Mouse (Mus musculus): ENCODE results near the gene C1ql4.
A peak's percentile ranks its signal among the peaks of the same experiment; 100 is the strongest.

C1ql4 gene

GRCm38 (mm10) chr15:99087253-99088075 lies at the start of gene C1ql4:
Gene C1ql4, minus strand, starts transcription at chr15:99087817.
- peak; percentile 74 for DNase-seq (ENCODE audit: low read depth, low spot score)

- DNase-seq (ENCODE audit: low read depth, low spot score) = peak; percentile 68
Observed at GRCm38 (mm10) chr15:99129956-99130910, 42.6 kb upstream of the C1ql4 start.

- no peak for DNase-seq (ENCODE audit: low read depth, low spot score)
Observed at GRCm38 (mm10) chr15:99129441-99129840, 41.8 kb upstream of the C1ql4 start.

DNA sequence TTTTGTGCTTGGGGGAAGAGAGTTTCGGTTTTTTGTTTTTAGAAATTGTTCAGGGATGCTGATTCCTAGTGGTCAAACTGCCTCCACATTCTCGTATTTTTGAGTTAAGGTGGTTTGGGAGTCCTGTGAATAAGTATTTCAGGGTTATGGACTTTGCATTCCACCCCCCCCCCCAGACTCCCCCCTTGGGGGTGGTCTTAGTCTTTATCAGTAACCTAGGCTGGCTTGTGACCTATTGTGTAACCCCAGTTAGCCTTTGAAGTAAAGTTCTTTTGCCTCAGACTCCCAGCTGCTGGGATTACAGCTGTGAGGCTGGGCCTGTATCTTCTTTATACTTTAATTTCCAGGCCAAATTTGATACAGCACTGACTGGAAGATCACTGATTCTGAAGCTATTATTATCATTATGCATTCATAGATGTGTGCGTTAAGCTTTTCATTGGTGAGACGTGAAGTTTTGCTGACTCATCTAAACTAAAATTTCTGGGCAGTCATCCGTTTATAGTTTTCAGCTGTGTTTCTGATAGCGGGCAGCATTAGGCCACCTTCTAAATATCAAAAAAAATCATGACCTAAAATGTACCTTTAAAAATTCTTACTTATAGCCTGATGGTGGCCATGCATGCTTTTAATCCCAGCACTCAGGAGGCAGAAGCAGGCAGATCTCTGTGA lies 40.4 kb upstream of the C1ql4 start:
- DNase-seq (ENCODE audit: low read depth, low spot score) = no peak

DNA sequence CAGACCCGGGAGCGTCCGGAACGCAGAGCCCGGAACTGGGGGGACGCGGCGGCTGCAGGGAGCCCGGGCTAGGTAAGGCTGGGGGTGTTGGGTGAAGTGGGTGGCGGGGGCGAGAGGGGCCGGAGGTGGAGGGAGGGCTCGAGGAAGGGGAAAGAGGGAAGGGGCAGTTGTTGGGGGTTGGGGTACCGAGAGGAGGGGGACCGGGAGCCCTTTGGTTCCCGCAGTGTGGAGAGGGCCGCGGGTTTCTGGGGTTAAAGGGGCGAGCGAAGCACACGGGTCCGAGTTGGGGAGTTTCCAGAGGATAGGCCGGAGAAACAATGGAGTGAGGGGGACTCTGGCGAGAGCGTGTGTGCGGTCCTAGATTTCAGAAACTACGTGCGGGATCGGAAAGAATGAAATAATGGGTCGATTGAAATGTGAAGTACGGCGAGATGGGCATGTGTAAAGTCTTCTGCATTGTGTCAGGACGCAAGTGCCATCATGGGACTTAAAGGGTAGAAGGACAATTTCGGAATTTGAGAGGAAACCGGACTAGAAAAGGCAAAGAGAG lies 39.3 kb upstream of the C1ql4 start:
- DNase-seq (ENCODE audit: low read depth, low spot score) = peak; percentile 48

DNA sequence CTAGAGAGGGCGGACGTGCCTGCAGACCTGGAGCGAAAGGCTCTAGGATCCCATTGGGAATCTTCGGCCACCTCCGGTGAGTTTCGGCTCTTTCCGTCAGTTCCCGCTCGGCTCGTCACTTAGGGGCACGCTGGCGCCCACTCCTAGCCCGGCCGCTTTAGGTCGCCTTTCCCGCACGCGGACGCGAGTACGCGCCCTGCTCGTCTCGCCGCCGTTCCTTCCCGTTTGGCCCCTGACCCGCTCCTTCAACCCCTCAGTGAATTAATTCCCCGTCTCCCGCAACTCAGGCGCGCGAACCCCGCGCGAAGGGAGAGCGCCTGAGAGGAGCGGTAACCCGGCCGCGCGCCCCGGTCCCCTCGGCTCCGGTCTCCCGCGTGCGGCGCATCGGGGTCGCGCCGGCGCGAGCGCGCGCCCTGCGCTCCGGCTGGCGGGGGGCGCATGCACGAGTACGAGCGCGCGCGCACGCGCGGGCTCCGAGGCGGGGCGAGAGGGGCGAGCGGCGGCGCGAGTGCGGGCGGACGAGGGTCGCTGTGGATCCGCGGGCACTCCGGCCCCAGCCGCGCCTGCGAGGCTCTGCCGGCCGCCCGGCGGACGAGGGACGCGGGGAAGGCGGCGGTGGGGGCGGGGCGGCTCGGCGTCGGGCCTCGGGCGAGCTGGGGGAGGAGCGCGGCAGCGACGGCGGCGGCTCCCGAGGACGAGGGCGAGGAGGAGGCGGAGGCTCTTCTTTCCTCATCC lies 38.6 kb upstream of the C1ql4 start:
- peak; percentile 89 for DNase-seq (ENCODE audit: low read depth, low spot score)

- DNase-seq (ENCODE audit: low read depth, low spot score) = no peak
Observed at GRCm38 (mm10) chr15:99125711-99126080, 38.1 kb upstream of the C1ql4 start, which contains the start of gene Spats2. Gene Spats2, plus strand, starts transcription at chr15:99125916.

DNA sequence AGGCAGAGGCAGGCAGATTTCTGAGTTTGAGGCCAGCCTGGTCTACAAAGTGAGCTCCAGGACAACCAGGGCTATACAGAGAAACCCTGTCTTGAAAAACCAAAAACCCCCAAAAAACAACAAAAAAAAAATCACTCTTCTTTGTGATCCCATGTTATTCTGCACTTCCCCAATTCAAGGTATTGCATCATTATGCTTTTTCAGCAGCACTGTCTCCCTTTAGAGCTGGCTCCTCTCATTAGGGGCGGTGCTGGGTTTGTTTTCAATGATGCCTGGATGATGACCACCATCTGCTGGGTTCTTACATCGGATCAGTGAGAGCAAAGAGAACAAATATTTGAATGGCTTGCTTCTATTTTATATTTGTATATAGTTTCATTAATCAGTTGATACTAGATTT lies 35.0 kb upstream of the C1ql4 start:
- no peak for DNase-seq (ENCODE audit: low read depth, low spot score)

DNA sequence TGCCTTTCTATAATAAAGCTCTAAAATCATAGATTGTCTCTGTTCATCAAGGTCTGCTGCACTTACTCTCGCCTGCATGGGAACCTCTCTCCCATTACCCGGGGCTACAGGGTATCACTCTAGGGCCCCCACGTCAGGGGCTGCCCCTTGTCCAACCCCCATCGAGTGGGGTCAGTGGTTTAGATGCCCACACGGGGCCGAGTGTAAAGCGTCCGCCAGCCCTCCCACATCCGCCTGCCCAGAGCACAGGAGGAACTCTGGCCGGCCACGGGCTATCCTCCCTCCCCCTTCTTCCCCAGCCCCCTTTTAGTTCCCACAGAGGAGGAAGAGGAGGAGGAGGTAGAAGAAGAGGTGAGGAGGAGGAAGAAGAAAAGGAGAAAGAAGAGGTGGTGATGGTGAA lies 33.2 kb upstream of the C1ql4 start:
- DNase-seq (ENCODE audit: low read depth, low spot score) = no peak

DNA sequence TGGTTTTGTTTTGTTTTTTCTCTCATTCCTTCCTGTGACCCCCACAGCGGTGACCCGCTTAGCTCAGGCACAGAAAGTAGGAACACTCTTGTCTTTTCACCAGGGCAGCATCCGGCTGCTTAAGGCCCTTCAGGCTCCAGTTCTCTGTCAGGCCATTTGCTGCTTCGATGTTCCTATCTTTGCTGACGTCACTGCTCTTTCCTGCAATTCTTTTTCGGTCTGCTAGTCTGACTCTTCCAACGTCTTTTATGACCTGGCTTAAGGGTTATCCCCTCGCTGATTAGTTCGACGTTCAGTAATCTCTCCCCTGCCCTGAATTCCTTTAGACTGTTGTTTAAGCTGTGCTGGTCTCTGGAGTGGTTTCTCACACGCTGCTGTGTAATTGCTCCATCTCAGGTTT lies 28.9 kb upstream of the C1ql4 start:
- no peak for DNase-seq (ENCODE audit: low read depth, low spot score)

- no peak for DNase-seq (ENCODE audit: low read depth, low spot score)
Observed at GRCm38 (mm10) chr15:99115065-99115423, 27.4 kb upstream of the C1ql4 start.

DNA sequence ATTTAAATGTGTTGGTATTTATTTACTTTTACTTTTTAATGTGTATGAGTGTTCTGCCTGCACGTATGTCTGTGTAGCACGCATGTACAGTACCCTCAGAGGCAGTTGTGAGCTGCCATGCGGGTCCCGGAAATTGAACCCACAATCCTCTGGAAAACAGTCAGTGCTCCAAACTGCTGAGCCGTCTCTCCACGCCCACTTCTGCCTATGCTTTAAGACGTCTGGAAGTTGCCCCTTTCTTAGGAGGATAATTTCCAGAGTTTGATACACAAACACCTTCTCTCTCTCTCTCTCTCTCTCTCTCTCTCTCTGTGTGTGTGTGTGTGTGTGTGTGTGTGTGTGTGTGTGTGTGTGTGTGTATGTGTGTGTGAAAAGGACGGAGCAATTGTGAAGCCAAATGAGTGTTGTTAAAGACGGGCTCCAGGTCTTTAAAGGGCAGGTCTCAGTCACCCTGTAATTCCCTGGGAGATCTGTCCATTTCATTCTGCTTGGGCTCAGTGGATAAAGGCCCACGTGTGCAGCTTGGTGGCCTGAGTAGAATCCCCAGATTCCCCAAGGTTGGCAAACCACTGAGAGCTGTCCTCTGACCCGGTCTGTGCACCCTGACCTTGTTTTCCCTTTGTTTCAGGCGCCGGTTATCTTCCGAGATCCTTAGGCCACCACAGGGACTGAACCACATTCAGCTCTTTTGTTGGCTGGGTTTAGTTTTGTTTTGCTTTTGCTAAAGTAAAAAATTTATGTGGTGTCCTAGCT lies 26.9 kb upstream of the C1ql4 start:
- DNase-seq (ENCODE audit: low read depth, low spot score) = peak; percentile 69

DNA sequence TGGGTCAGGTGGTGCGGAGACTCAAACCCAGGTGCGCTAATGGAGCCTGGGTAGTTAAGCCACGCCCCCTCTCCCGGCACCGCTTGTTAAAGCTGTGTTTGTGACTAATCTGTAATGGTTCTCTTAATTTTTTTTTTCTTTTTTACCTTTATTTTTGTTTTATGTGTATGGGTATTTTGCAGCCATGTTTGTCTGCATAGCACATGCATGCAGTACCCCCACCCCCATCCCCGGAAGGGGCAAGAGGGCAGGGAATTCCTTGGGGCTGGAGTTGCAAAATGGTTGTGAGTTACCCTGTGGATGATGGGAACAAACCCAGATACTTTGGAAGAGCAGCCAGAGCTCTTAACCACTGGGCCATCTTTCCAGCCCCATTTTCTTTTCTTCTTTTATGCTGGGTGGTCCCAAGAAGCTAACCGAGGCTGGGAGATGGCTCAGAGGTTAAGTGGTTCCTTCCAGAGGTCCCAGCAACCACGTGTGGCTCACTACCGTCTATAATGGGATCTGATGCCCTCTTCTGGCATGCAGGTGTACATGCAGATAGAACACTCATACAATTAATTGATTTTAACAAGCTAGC lies 25.9 kb upstream of the C1ql4 start:
- DNase-seq (ENCODE audit: low read depth, low spot score) = peak; percentile 92

GRCm38 (mm10) chr15:99112843-99113395 lies 25.3 kb upstream of the C1ql4 start:
- DNase-seq (ENCODE audit: low read depth, low spot score) = no peak

DNA sequence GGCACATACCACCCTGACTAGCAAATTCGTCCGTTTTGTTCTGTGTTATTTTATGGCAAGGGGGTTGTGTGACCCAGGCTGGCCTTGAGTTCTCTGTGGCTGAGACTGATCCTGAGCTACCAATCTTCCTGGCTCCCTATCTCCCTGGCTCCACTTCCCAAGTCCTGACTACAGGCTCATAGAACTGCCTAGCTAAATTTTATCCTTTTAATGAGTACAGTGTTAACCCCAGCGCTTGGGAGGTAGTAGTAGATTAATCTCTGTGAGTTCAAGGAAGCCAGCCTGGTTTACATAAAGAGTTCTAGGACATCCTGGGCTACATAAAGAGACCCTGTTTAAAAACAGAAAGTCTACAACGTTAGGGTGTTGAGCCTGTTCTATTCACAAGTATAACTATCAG lies 24.2 kb upstream of the C1ql4 start:
- DNase-seq (ENCODE audit: low read depth, low spot score) = no peak

- no peak for DNase-seq (ENCODE audit: low read depth, low spot score)
Observed at GRCm38 (mm10) chr15:99111139-99111538, 23.5 kb upstream of the C1ql4 start.

DNA sequence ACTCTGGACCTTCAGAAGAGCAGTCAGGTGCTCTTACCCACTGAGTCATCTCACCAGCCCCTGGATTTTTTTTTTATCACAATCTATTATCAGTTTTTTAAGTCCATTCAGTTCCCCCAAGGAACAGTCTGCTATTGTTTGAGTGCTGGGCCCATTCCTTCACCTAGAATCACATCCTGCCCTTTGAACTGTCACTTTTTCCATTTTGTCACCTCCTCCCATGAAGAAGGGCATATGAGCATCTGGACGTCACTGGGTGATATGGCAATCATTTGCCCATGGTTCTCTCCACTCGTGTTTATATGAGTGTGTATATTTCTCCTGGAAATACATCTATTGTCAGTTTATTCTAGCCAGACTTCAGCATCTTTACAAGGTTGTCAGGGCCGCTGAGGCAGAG lies 20.2 kb upstream of the C1ql4 start:
- no peak for DNase-seq (ENCODE audit: low read depth, low spot score)

GRCm38 (mm10) chr15:99105238-99105637 lies 17.6 kb upstream of the C1ql4 start:
- DNase-seq (ENCODE audit: low read depth, low spot score) = no peak

DNA sequence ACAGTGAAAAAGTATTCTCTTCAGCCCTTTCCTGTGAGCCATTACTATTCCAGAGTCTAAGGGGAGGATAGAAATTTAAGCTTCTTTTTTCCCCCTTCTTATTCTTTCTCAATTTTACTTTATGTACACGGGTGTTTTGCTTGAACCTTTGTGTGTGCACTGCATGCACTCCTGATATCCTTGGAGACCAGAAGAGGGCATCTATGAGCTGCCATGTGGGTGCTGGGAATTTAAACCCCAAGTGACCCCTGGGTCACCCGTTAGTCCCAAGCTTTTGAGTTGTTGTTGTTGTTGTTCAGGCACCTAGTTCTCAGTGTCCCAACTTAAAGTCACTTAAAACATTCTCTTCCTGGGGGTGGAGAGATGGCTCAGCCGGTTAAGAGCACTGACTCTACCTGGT lies 12.4 kb upstream of the C1ql4 start:
- DNase-seq (ENCODE audit: low read depth, low spot score) = peak; percentile 57

GRCm38 (mm10) chr15:99099139-99099556 lies 11.5 kb upstream of the C1ql4 start:
- peak; percentile 86 for DNase-seq (ENCODE audit: low read depth, low spot score)
